Mouse (Mus musculus) midbrain, postnatal 0 days (tissue): Measurements from ENCODE around the gene Ror2. TPM values are rescaled to one million over a fixed set of nuclear protein-coding genes. Genes with fewer than 3 reads are reported as not detected.

Experiments used
- ATAC-seq: fragments of 200-750 bp; cut with Nextera tagmentation; 2 replicates; pipeline ENCODE4 v1.8.0; 2017; ENCODE audit warnings: moderate number of reproducible peaks, mild to moderate bottlenecking, moderate TSS enrichment, moderate library complexity; ENCODE audit not compliant: low FRiP score
- DNase-seq: peaks from one replicate; pipeline ENCODE4 v3.0.0-alpha.2; 2015; ENCODE audit warnings: low spot score
- H3K27ac ChIP-seq: fragments of 300-500 bp; sonication (generic); 2 replicates; pipeline ENCODE4 v1.5.1; 2014; ENCODE audit warnings: low read depth, mild to moderate bottlenecking, low read length, mixed read lengths
- H3K27me3 ChIP-seq: fragments of 300-500 bp; sonication (generic); 2 replicates; pipeline ENCODE4 v1.6.1; 2014; ENCODE audit warnings: low read length, control low read depth, mixed read lengths; ENCODE audit not compliant: insufficient read depth
- H3K36me3 ChIP-seq: fragments of 300-500 bp; sonication (generic); 2 replicates; pipeline ENCODE4 v1.6.1; 2014; ENCODE audit warnings: low read length, control low read depth, mixed read lengths; ENCODE audit not compliant: insufficient read depth
- H3K4me1 ChIP-seq: fragments of 300-500 bp; sonication (generic); 2 replicates; pipeline ENCODE4 v1.6.1; 2014; ENCODE audit warnings: mild to moderate bottlenecking, control low read depth, antibody characterized with exemption, low read length, mixed read lengths; ENCODE audit not compliant: insufficient read depth
- H3K4me2 ChIP-seq: fragments of 300-500 bp; sonication (generic); 2 replicates; pipeline ENCODE4 v1.6.1; 2014; ENCODE audit warnings: low read depth, mild to moderate bottlenecking, low read length, mixed read lengths; ENCODE audit not compliant: poor library complexity, severe bottlenecking
- H3K4me3 ChIP-seq: fragments of 300-500 bp; sonication (generic); 2 replicates; pipeline ENCODE4 v1.5.1; 2014; ENCODE audit warnings: low read depth, mild to moderate bottlenecking, low read length, moderate library complexity
- H3K9ac ChIP-seq: fragments of 300-500 bp; sonication (generic); replicated peaks from 2 replicates; pipeline ENCODE4 v1.6.1; 2014; ENCODE audit warnings: mild to moderate bottlenecking, low read length, moderate library complexity, mixed read lengths; ENCODE audit not compliant: poor library complexity, severe bottlenecking
- H3K9me3 ChIP-seq: fragments of 300-500 bp; sonication (generic); 2 replicates; pipeline ENCODE4 v1.6.1; 2016; ENCODE audit warnings: low read length, control low read depth
- CTCF ChIP-seq: IDR thresholded peaks from 2 replicates; pipeline ENCODE4 v1.5.1; 2016; ENCODE audit warnings: antibody characterized with exemption, mild to moderate bottlenecking
- WGBS: fragments of 180-500 bp; shearing (Covaris S2); extraction: QIAGEN DNeasy Blood & Tissue Kit; methylation state at CpG from one replicate; pipeline ENCODE4 v1.1.7; 2014; 5-methylcytosine and 5-hydroxymethylcytosine counted together
- polyA plus RNA-seq: library from polyadenylated mRNA; unstranded; fragments of >200 nt; fragmentation: Nextera tagmentation; extraction: Ambion mirVana; gene quantifications from 2 replicates; pipeline ENCODE4 v1.2.1, GENCODE M21; 2015
- total RNA-seq: library from RNA; depleted of rRNA; stranded (reverse); fragments of >200 nt; gene quantifications from 2 replicates; pipeline ENCODE4 v1.2.3, GENCODE M21; 2014

Ror2 gene
- total and polyA plus RNA-seq, 2 experiments from 2014 or later = 2.0 to 5.8 TPM

- TF ChIP-seq CTCF = no peak
- Histone ChIP-seq H3K9me3 (no peaks in the 10 kb centered on the region), H3K9ac (no peak overlapping the region), H3K27me3 (no peaks in the 10 kb centered on the region), H3K4me1 (no peaks in the 10 kb centered on the region), H3K4me2 (no peak overlapping the region), H3K4me3 (no peak overlapping the region), H3K36me3 (no peaks in the 10 kb centered on the region), H3K27ac (no peak overlapping the region)
- 67% methylated on average over 6 of the region's 6 CpGs for WGBS
- DNase-seq (no peak), ATAC-seq (no peak)
These were observed 92.2 kb downstream of the Ror2 start for GRCm38 (mm10) chr13:53193713-53194112.

- no peaks in the 10 kb centered on the region for H3K4me1 ChIP-seq
- H3K27me3 ChIP-seq = no peaks in the 10 kb centered on the region
- H3K4me3 ChIP-seq = no peak overlapping the region
- no peak for DNase-seq
- no peaks in the 10 kb centered on the region for H3K36me3 ChIP-seq
- ATAC-seq = no peak
- H3K9me3 ChIP-seq = no peaks in the 10 kb centered on the region
- no peak for TF ChIP-seq CTCF
- no peak overlapping the region for H3K4me2 ChIP-seq
- H3K27ac ChIP-seq = no peak overlapping the region
- H3K9ac ChIP-seq = no peak overlapping the region
- WGBS = 92% methylated on average over 6 of the region's 6 CpGs
These were observed 93.6 kb downstream of the Ror2 start for GRCm38 (mm10) chr13:53192286-53192685.

GRCm38 (mm10) chr13:53191657-53192056 is 94.3 kb downstream of the Ror2 start:
- 75% methylated on average over 7 of the region's 7 CpGs for WGBS
- H3K27ac ChIP-seq = no peak overlapping the region
- no peaks in the 10 kb centered on the region for H3K36me3 ChIP-seq
- H3K9ac ChIP-seq = no peak overlapping the region
- no peak overlapping the region for H3K4me3 ChIP-seq
- DNase-seq = no peak
- H3K9me3 ChIP-seq = no peaks in the 10 kb centered on the region
- H3K27me3 ChIP-seq = no peaks in the 10 kb centered on the region
- no peak overlapping the region for H3K4me2 ChIP-seq
- no peak for TF ChIP-seq CTCF
- no peaks in the 10 kb centered on the region for H3K4me1 ChIP-seq
- no peak for ATAC-seq

GRCm38 (mm10) chr13:53188935-53189334 is 97.0 kb downstream of the Ror2 start:
- TF ChIP-seq CTCF = no peak

GRCm38 (mm10) chr13:53184858-53185257 is 101.1 kb downstream of the Ror2 start:
- Histone ChIP-seq H3K36me3 (no peaks in the 10 kb centered on the region), H3K9ac (no peak overlapping the region), H3K27ac (no peak overlapping the region), H3K4me3 (no peak overlapping the region), H3K9me3 (no peaks in the 10 kb centered on the region), H3K4me2 (no peak overlapping the region), H3K4me1 (no peaks in the 10 kb centered on the region), H3K27me3 (no peaks in the 10 kb centered on the region)
- WGBS = 88% methylated on average over 1 of the region's 1 CpGs
- DNase-seq (no peak), ATAC-seq (no peak)
- no peak for TF ChIP-seq CTCF

More at GRCm38 (mm10) chr13:53188935-53189334, 97.0 kb downstream of the Ror2 start:
- Histone ChIP-seq H3K4me3 (no peak overlapping the region), H3K4me1 (no peaks in the 10 kb centered on the region), H3K27ac (no peak overlapping the region), H3K9ac (no peak overlapping the region), H3K9me3 (no peaks in the 10 kb centered on the region), H3K36me3 (no peaks in the 10 kb centered on the region), H3K4me2 (no peak overlapping the region), H3K27me3 (no peaks in the 10 kb centered on the region)
- DNase-seq (no peak), ATAC-seq (no peak)
- 84% methylated on average over 10 of the region's 10 CpGs for WGBS

- 62% methylated on average over 5 of the region's 5 CpGs for WGBS
- H3K4me1 ChIP-seq = no peaks in the 10 kb centered on the region
- no peak for TF ChIP-seq CTCF
- H3K4me3 ChIP-seq = no peak overlapping the region
- no peak overlapping the region for H3K27ac ChIP-seq
- H3K9ac ChIP-seq = no peak overlapping the region
- H3K27me3 ChIP-seq = no peaks in the 10 kb centered on the region
- H3K36me3 ChIP-seq = no peaks in the 10 kb centered on the region
- H3K4me2 ChIP-seq = no peak overlapping the region
- no peak for DNase-seq
- no peaks in the 10 kb centered on the region for H3K9me3 ChIP-seq
- ATAC-seq = no peak
These were observed 101.8 kb downstream of the Ror2 start for GRCm38 (mm10) chr13:53184149-53184548.
